Mouse (Mus musculus) spleen, adult 2 months (tissue): ENCODE results near the gene Cyp2j8. TPM values are rescaled to one million over a fixed set of nuclear protein-coding genes. Genes with fewer than 3 reads are reported as not detected.
"Not testable (repeated sequence)": the region's sequence is repeated elsewhere in the genome, so short reads cannot be mapped to it uniquely, and the experiment has no call there.

Experiments used
- DNase-seq, 2 experiments: peaks; one replicate each; pipeline versions ENCODE4 v3.0.0 to v3.0.0-alpha.2; 2012 to 2021; ENCODE audit warnings: low spot score in 2 of 2, low read depth in 1 of 2
- H3K27ac ChIP-seq: fragments of 200-500 bp; 2 replicates; pipeline ENCODE4 v1.5.1; 2012; ENCODE audit warnings: low read length, inconsistent platforms; ENCODE audit not compliant: insufficient read depth
- H3K27me3 ChIP-seq: fragments of 200-500 bp; 2 replicates; pipeline ENCODE4 v1.6.1; 2012; ENCODE audit warnings: mild to moderate bottlenecking, moderate library complexity, low read length, inconsistent platforms; ENCODE audit not compliant: control insufficient read depth, insufficient read depth
- H3K36me3 ChIP-seq: fragments of 200-500 bp; 2 replicates; pipeline ENCODE4 v1.6.1; 2012; ENCODE audit warnings: mild to moderate bottlenecking, low read length, inconsistent platforms; ENCODE audit not compliant: control insufficient read depth, insufficient read depth
- H3K4me1 ChIP-seq: fragments of 200-500 bp; 2 replicates; pipeline ENCODE4 v1.6.1; 2011; ENCODE audit warnings: inconsistent platforms; ENCODE audit not compliant: control insufficient read depth, insufficient read depth, insufficient read length
- H3K4me3 ChIP-seq: fragments of 200-500 bp; 2 replicates; pipeline ENCODE4 v1.5.1; 2011; ENCODE audit warnings: mild to moderate bottlenecking, inconsistent platforms; ENCODE audit not compliant: insufficient read depth, insufficient read length; ENCODE audit errors: extremely low read depth
- CTCF ChIP-seq: fragments of 200-500 bp; IDR thresholded peaks from 2 replicates; pipeline ENCODE4 v1.5.1; 2011; ENCODE audit warnings: mild to moderate bottlenecking, inconsistent platforms; ENCODE audit not compliant: insufficient read depth, insufficient read length, insufficient replicate concordance; ENCODE audit errors: extremely low read depth
- POLR2A ChIP-seq: fragments of 200-500 bp; IDR thresholded peaks from 2 replicates; pipeline ENCODE4 v1.6.1; 2011; ENCODE audit warnings: low read depth, low read length, inconsistent platforms
- WGBS: fragments of 180-500 bp; shearing (Covaris S2); methylation state at CpG from one replicate; pipeline ENCODE4 v1.1.7; 2018; 5-methylcytosine and 5-hydroxymethylcytosine counted together
- polyA plus RNA-seq: library from polyadenylated mRNA; depleted of rRNA; stranded (reverse); fragments of >200 nt; gene quantifications from 2 replicates; pipeline ENCODE4 v1.2.3, GENCODE M21; 2012; rRNA removed

Gene Cyp2j8
- not detected in 2 replicates for polyA plus RNA-seq

GRCm38 (mm10) chr4:96507286-96507685 is at the start of gene Cyp2j8:
Gene Cyp2j8 (minus strand): TSS chr4:96507386.
- no peaks in the 10 kb centered on the region for H3K4me1 ChIP-seq
- no peaks in the 10 kb centered on the region for H3K27me3 ChIP-seq
- no peaks in the 10 kb centered on the region for H3K36me3 ChIP-seq
- TF ChIP-seq POLR2A: no peak
- no peak for TF ChIP-seq CTCF
- no peak for DNase-seq
- H3K4me3 ChIP-seq: no peak within 1 kb of the TSS
- H3K27ac ChIP-seq: no peak within 1 kb of the TSS
- 89% methylated on average over 1 of the region's 1 CpGs for WGBS

- no peak for DNase-seq
- H3K36me3 ChIP-seq: no peaks in the 10 kb centered on the region
- peak within 1 kb of the TSS; percentile 41 for H3K4me3 ChIP-seq
- TF ChIP-seq CTCF: no peak
- H3K4me1 ChIP-seq: peaks cover 5% of the 10 kb centered on the region; the same call in 1 of the 2 replicates
- no peak within 1 kb of the TSS for H3K27ac ChIP-seq
- H3K27me3 ChIP-seq: no peaks in the 10 kb centered on the region
- under 1% methylated on average over 16 of the region's 16 CpGs for WGBS
Measured at GRCm38 (mm10) chr4:96553133-96553819, 46.1 kb upstream of the Cyp2j8 start, which contains the start of gene Cyp2j6. Gene Cyp2j6 (minus strand): TSS chr4:96553661.

- Histone ChIP-seq H3K4me1 (peaks cover 5% of the 10 kb centered on the region; the same call in 1 of the 2 replicates), H3K4me3 (no peak overlapping the region), H3K27ac (no peak overlapping the region), H3K27me3 (no peaks in the 10 kb centered on the region), H3K36me3 (no peaks in the 10 kb centered on the region)
- WGBS: 23% methylated on average over 3 of the region's 3 CpGs
- no peak for DNase-seq
- TF ChIP-seq POLR2A: no peak
- no peak for TF ChIP-seq CTCF
Measured at GRCm38 (mm10) chr4:96551619-96552018, 44.4 kb upstream of the Cyp2j8 start.

- Histone ChIP-seq H3K27ac (no peak overlapping the region), H3K4me1 (no peaks in the 10 kb centered on the region), H3K4me3 (no peak overlapping the region), H3K36me3 (no peaks in the 10 kb centered on the region), H3K27me3 (no peaks in the 10 kb centered on the region)
- TF ChIP-seq CTCF (no peak), POLR2A (no peak)
- 91% methylated on average over 1 of the region's 1 CpGs for WGBS
- no peak for DNase-seq
Measured at GRCm38 (mm10) chr4:96545976-96546375, 38.8 kb upstream of the Cyp2j8 start.

- no peak for DNase-seq
Measured at GRCm38 (mm10) chr4:96525772-96526171, 18.6 kb upstream of the Cyp2j8 start.

DNA sequence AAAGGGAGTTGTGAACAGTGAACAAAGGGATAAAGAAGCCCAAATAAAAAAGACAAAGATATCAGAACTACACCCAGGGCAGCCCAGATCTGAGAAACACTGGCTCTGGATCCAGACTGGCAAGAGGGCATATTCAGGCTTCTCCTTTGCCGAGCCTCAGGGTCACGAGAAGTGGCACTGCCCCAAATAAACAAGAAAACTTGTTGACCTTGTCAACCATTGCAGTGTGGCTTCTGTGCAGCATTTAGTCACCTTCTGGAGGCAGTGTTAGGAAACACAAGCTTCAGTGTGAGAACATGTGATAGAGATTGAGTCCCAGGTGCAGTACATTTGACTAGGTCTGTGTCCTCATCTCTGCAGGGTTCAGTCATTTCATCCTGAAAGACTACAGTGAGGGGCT is 15.1 kb upstream of the Cyp2j8 start:
- WGBS: 82% methylated on average over 2 of the region's 2 CpGs

More at GRCm38 (mm10) chr4:96525772-96526171, 18.6 kb upstream of the Cyp2j8 start:
- TF ChIP-seq POLR2A (no peak), CTCF (no peak)
- H3K4me3 ChIP-seq: no peak overlapping the region
- WGBS: 20% methylated on average over 1 of the region's 1 CpGs
- no peaks in the 10 kb centered on the region for H3K36me3 ChIP-seq
- no peak overlapping the region for H3K27ac ChIP-seq
- no peaks in the 10 kb centered on the region for H3K27me3 ChIP-seq
- no peaks in the 10 kb centered on the region for H3K4me1 ChIP-seq

DNA sequence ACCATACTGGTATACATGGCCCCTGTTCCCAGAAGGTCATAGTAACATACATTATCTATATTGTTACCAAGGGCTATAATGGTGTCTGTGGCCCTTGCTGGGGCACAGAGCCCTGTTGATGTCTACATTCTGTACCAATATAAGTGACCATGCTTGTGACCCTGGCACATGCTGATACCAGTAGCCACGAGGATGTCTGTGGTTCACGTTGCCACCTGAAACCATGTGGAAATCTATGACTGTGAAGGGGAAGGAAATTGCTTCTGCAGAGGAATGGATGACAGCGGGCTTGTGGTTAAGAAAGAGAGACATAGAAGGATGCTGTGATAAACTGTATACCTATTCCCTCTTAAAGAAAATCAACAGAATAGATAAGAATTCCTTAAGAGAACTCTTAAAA is 2.9 kb upstream of the Cyp2j8 start:
- no peaks in the 10 kb centered on the region for H3K27me3 ChIP-seq
- WGBS: 14% methylated on average over 3 of the region's 3 CpGs
- H3K4me3 ChIP-seq: no peak overlapping the region
- no peak for TF ChIP-seq CTCF
- no peaks in the 10 kb centered on the region for H3K36me3 ChIP-seq
- DNase-seq: no peak
- no peaks in the 10 kb centered on the region for H3K4me1 ChIP-seq
- H3K27ac ChIP-seq: no peak overlapping the region

More for the DNA sequence above, 15.1 kb upstream of the Cyp2j8 start:
- Histone ChIP-seq H3K4me1 (no peaks in the 10 kb centered on the region), H3K36me3 (no peaks in the 10 kb centered on the region), H3K27ac (no peak overlapping the region), H3K4me3 (no peak overlapping the region), H3K27me3 (no peaks in the 10 kb centered on the region)
- TF ChIP-seq POLR2A: no peak
- no peak for TF ChIP-seq CTCF
- DNase-seq: no peak

DNA sequence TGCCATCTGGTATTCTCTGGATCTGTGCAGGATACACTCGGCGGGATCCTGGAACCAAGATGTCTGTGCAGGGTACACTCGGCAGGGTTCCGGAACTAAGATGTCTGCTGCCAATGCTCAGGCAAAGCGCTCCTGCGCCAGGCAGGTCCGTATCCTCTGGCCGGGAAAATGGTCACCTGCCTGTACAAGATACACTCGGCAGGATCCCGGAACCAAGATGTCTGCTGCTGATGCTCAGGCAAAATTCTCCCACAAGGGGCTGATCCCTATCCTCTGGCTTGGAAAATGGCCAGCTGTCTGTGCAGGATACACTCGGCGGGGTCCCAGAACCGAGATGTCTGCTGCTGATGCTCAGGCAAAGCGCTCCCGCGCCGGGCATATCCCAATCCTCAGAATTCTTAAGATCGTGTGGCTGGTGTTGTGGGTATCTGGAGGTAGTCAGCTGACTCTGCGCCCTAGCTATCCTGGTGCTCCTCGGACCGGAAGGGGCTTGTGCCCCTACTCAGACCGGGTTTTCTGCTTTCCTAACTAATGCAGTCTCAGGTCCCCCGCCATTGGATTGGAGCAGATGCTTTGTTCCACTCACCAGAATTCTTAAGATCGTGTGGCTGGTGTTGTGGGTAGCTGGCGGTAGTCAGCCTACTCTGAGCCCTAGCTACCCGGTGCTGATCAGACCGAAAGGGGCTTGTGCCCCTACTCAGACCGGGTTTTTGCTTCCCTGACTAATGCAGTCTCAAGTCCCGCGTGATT is 43.7 kb downstream of the Cyp2j8 start:
- H3K4me3 ChIP-seq, DNase-seq, H3K36me3 ChIP-seq, H3K27ac ChIP-seq, H3K27me3 ChIP-seq, H3K4me1 ChIP-seq: not testable (repeated sequence)
- 86% methylated on average over 30 of the region's 30 CpGs for WGBS
